Mouse (Mus musculus): ENCODE measurements around the gene Icam4.
"Not testable (repeated sequence)": the region's sequence is repeated elsewhere in the genome, so short reads cannot be mapped to it uniquely, and the experiment has no call there.

Icam4 gene

GRCm38 (mm10) chr9:21036161-21036560, 7.0 kb downstream of the Icam4 start:
- no peak for DNase-seq

- no peak for DNase-seq
Measured at GRCm38 (mm10) chr9:21036666-21037065, 7.5 kb downstream of the Icam4 start.

GRCm38 (mm10) chr9:21037481-21037891, 8.3 kb downstream of the Icam4 start:
- DNase-seq: peak; percentile 27 to 52

GRCm38 (mm10) chr9:21039779-21040178, 10.6 kb downstream of the Icam4 start:
- DNase-seq: no peak

GRCm38 (mm10) chr9:21041308-21041707, 12.1 kb downstream of the Icam4 start:
- no peak for DNase-seq

GRCm38 (mm10) chr9:21043563-21043962, 14.4 kb downstream of the Icam4 start:
- no peak for DNase-seq

- not testable (repeated sequence) for DNase-seq
Measured at GRCm38 (mm10) chr9:21044785-21045184, 15.6 kb downstream of the Icam4 start.

GRCm38 (mm10) chr9:21045235-21045634, 16.1 kb downstream of the Icam4 start:
- no peak for DNase-seq

- no peak for DNase-seq
Measured at GRCm38 (mm10) chr9:21051578-21051977, 22.4 kb downstream of the Icam4 start.

- no peak for DNase-seq
Measured at GRCm38 (mm10) chr9:21062928-21063327, 33.8 kb downstream of the Icam4 start.

GRCm38 (mm10) chr9:21067006-21067684, 38.0 kb downstream of the Icam4 start, which contains the start of gene Zglp1:
Gene Zglp1 (minus strand): TSS chr9:21067093.
- DNase-seq: no peak

GRCm38 (mm10) chr9:21072641-21073040, 43.5 kb downstream of the Icam4 start:
- no peak for DNase-seq

GRCm38 (mm10) chr9:21073044-21073840, 44.1 kb downstream of the Icam4 start, which contains the start of the genes Gm49373 and Fdx1l:
Gene Gm49373 (minus strand): TSS chr9:21073096.
Gene Fdx1l (minus strand): TSS chr9:21073614.
- peak; percentile 95 for DNase-seq

GRCm38 (mm10) chr9:21074173-21074572, 45.0 kb downstream of the Icam4 start:
- no peak for DNase-seq

GRCm38 (mm10) chr9:21075625-21076024, 46.5 kb downstream of the Icam4 start:
- DNase-seq: no peak
